Mouse (Mus musculus): ENCODE data around the gene Cd44. TPM values are rescaled to one million over a fixed set of nuclear protein-coding genes. Genes with fewer than 3 reads are reported as not detected.

Gene Cd44
- polyA plus RNA-seq, 1 experiment from 2014 or later, result 19.4 TPM

DNA sequence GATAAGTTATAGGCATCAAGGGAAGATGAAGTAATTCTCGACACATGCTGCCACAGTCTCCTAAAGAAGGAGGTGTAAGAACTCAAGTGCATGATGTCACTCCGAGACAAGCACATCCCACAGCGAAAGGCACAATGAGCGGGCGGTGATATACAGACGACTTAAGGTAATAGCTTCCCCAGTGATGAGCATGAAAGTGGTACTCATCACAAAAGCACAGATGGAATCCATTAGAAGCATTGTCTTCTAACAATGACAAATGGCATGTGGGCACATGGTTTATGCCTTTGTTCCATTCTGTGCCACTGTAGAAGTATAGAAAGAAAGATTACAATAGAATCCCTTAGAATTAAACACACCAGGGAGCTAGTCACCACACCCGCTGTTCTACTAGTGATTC, 63.3 kb downstream of the Cd44 start:
- Histone ChIP-seq H3K9ac (no peak overlapping the region), H3K27ac (no peak overlapping the region), H3K27me3 (replicated peaks) (no peaks in the 10 kb centered on the region), H3K4me2 (no peak overlapping the region), H3K36me3 (no peaks in the 10 kb centered on the region), H3K4me3 (replicated peaks) (no peak overlapping the region), H3K9me3 (no peaks in the 10 kb centered on the region), H3K4me1 (no peaks in the 10 kb centered on the region)
- WGBS, result 89% methylated on average over 7 of the region's 7 CpGs
- ATAC-seq (ENCODE audit: insufficient read depth, low FRiP score, low read depth), result no peak

DNA sequence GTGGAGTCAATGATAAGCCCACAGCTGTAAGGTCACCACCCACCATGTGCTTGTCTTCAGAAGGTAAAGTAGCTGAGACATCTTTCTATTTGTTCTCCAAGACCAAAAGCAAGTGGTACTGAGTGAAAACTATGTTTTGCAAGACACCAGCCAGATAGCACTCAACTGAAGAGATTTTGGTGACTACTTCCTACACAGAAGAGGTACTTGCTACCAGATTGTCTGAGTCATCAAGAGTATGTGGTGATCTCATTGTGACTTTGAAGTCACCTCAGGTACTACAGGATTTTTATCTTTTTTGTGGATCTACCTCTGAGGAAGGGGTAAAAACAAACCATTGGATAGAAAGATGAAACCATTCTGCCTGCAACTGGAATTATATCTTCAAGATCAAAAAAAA, 69.9 kb downstream of the Cd44 start:
- Histone ChIP-seq H3K9ac (no peak overlapping the region), H3K4me1 (no peaks in the 10 kb centered on the region)
- no peak for ATAC-seq (ENCODE audit: insufficient read depth, low FRiP score, low read depth)

DNA sequence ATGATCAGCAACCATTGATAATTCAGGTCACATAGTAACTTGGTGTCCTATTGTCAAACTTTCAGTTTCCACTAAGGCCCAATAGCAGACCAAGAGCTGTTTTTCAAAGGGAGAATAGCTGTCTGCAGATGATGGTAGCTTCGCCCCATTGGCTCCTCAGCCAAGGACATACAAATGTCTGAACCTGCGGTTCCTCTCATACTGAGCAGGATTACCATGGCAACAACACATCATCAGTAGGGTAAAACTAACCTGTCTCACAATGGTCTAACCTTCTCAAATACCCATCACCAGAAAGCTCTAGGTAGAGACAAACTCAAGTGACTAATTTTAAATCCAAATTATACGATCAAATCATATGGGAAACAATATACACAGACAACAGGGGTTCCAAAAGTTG, 72.3 kb downstream of the Cd44 start:
- Histone ChIP-seq H3K36me3 (no peaks in the 10 kb centered on the region), H3K27me3 (replicated peaks) (no peaks in the 10 kb centered on the region), H3K4me2 (no peak overlapping the region), H3K27ac (no peak overlapping the region), H3K9ac (no peak overlapping the region), H3K9me3 (no peaks in the 10 kb centered on the region), H3K4me1 (no peaks in the 10 kb centered on the region), H3K4me3 (replicated peaks) (no peak overlapping the region)
- ATAC-seq (ENCODE audit: insufficient read depth, low FRiP score, low read depth), result peak; percentile 75; the same call in 1 of the 2 replicates
- 90% methylated on average over 3 of the region's 3 CpGs for WGBS

More for the DNA sequence above, 69.9 kb downstream of the Cd44 start:
- Histone ChIP-seq H3K4me3 (replicated peaks) (no peak overlapping the region), H3K4me2 (no peak overlapping the region), H3K36me3 (no peaks in the 10 kb centered on the region), H3K27ac (no peak overlapping the region), H3K9me3 (no peaks in the 10 kb centered on the region), H3K27me3 (replicated peaks) (no peaks in the 10 kb centered on the region)

DNA sequence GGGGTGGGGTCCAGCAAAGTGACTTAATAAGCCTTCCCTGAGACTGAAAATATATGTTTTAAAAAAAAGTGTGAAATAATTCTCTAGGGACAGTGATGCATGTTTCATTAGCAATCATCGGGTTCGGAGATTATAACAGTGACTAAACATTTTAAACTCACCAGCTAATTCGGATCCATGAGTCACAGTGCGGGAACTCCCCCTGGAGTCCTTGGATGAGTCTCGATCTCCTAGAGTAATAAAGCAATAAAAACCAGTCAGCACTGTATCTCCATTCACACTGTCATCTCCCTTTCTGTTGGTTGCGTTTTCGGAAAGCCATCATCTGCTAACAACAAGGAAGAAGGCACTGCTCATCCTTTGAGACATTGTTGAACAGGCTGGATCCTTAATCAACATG, 73.1 kb downstream of the Cd44 start:
- Histone ChIP-seq H3K9ac (no peak overlapping the region), H3K27me3 (replicated peaks) (no peaks in the 10 kb centered on the region), H3K4me2 (no peak overlapping the region), H3K9me3 (no peaks in the 10 kb centered on the region), H3K36me3 (no peaks in the 10 kb centered on the region), H3K4me1 (no peaks in the 10 kb centered on the region), H3K27ac (no peak overlapping the region), H3K4me3 (replicated peaks) (no peak overlapping the region)
- no peak for ATAC-seq (ENCODE audit: insufficient read depth, low FRiP score, low read depth)
- WGBS, result 74% methylated on average over 7 of the region's 7 CpGs

DNA sequence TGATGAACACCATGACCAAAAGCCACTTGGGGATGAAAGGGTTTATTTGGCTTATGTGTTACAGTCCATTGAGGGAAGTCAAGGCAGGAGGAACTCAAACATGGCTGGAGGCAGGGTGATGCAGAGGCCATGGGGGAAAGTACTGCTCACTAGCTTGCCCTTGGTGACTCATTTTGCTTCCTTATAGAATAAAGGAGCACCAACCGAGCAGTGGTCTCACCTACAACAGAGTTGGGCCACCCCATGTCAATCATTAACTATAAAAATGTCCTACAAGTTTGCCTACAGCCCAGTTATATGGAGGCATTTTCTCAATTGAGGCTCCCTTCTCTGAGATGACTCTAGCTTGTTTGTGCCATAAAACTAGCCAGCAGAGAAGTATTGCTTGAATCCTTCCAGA, 73.6 kb downstream of the Cd44 start:
- no peaks in the 10 kb centered on the region for H3K36me3 ChIP-seq
- no peak overlapping the region for H3K4me2 ChIP-seq
- no peak overlapping the region for H3K9ac ChIP-seq
- H3K9me3 ChIP-seq, result no peaks in the 10 kb centered on the region
- H3K4me1 ChIP-seq, result no peaks in the 10 kb centered on the region
- no peak overlapping the region for H3K27ac ChIP-seq
- H3K27me3 ChIP-seq (replicated peaks), result no peaks in the 10 kb centered on the region
- no peak for ATAC-seq (ENCODE audit: insufficient read depth, low FRiP score, low read depth)
- H3K4me3 ChIP-seq (replicated peaks), result no peak overlapping the region
- whole genome bisulfite sequencing, result 52% methylated on average over 1 of the region's 1 CpGs

DNA sequence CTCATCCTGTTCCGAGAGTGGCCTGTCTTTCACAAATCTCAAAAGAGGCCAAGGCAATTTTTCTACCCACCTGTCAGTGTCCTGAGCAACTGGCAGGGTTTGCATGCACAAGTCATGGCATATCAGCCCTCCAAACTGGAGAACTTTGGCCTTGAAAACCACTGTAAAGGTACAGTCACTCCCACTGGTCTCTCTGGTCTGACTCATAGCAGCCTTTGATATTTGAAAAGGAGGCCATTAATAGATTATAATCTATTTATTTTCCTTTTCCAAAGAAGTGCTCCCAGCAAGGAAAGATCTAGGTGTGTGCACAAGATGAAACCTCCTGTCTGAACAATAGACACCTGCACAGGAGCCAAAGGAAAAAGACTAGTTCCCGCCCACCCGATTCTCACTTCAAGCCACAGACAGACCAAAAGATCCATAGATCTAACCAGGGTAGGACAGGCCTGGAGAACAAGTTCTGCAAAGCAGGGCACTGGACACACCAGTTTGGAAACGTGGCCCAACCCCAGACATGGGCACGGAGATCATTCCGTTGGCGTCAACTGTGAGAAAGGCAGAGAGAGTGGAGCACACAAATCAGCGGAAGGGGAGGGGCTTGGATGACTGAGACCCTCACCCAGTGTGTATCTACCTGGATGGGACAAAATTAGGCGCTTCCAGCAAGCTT, 75.4 kb downstream of the Cd44 start:
- no peaks in the 10 kb centered on the region for H3K36me3 ChIP-seq
- no peak overlapping the region for H3K9ac ChIP-seq
- peak overlapping the region; percentile 52 for H3K27ac ChIP-seq

DNA sequence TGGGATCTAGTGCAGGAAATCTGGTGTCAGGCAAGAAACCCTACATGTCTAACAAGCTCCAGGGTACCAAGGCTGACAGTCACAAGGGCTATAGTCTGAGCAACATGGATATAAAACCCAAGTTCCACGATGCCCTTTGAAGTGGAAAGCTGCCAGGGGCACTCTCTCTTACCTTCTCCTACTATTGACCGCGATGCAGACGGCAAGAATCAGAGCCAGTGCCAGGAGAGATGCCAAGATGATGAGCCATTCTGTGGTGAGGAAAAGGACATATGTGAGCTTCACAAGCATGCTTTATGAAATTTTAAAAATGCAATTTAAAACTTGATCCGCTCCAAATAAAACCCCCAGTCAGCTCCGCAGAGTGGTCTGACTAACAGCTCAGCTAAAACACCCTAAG, 79.4 kb downstream of the Cd44 start:
- Histone ChIP-seq H3K4me3 (replicated peaks) (no peak overlapping the region), H3K9ac (no peak overlapping the region), H3K36me3 (no peaks in the 10 kb centered on the region), H3K27ac (no peak overlapping the region), H3K4me2 (no peak overlapping the region), H3K4me1 (no peaks in the 10 kb centered on the region), H3K27me3 (replicated peaks) (no peaks in the 10 kb centered on the region), H3K9me3 (no peaks in the 10 kb centered on the region)
- no peak for ATAC-seq (ENCODE audit: insufficient read depth, low FRiP score, low read depth)
- WGBS, result 94% methylated on average over 6 of the region's 6 CpGs

More for the DNA sequence above, 75.4 kb downstream of the Cd44 start:
- H3K4me1 ChIP-seq, result no peaks in the 10 kb centered on the region
- peak; percentile 83 for ATAC-seq (ENCODE audit: insufficient read depth, low FRiP score, low read depth)
- no peaks in the 10 kb centered on the region for H3K9me3 ChIP-seq
- 78% methylated on average over 9 of the region's 9 CpGs for WGBS
- no peak overlapping the region for H3K4me3 ChIP-seq (replicated peaks)
- H3K27me3 ChIP-seq (replicated peaks), result no peaks in the 10 kb centered on the region
- no peak overlapping the region for H3K4me2 ChIP-seq

DNA sequence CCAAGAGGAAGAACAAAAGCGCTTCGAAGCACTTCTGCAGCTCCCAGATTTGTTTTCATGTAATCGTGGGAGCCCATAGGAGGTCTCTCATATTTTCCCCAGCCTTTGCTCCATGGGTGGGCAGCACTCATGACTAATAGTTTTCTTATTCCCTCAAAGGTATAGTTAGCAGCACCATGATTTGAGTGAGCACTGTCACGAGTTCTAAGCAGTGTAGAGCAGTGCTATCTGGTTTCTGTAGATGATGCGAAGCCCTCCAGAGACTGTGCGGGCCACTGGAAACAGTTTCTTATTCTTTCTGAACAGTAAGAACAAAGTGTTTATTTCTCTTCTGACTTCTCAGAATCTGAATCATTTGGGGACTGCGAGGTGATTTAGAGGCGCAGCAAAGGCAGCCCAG, 80.7 kb downstream of the Cd44 start:
- 71% methylated on average over 8 of the region's 8 CpGs for WGBS

DNA sequence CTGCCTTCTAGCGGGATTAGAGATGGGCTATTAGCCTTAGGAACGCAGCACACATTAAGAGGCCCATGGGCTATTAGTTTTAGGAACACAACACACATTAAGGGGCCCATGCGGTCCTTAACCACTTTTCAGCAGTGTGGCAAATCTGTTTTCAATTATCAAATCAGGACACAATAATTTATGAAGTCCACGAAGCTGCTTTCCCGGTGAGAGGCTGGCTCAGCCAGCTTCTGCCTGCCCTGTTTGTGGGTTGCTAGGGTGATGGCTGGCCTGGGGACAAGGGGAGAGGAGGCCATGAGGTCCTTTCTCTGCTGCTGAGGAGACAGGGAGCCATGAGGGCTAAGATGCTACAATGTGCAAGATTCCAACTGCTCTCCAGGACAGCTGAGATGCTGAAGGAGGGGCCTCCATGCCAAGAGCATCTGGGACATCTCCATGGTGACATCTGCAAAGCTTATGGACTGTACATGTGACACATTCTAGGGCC, 81.2 kb downstream of the Cd44 start:
- WGBS, result 63% methylated on average over 5 of the region's 5 CpGs
- Histone ChIP-seq H3K4me2 (no peak overlapping the region), H3K27me3 (replicated peaks) (no peaks in the 10 kb centered on the region), H3K4me1 (no peaks in the 10 kb centered on the region), H3K36me3 (no peaks in the 10 kb centered on the region), H3K27ac (no peak overlapping the region), H3K4me3 (replicated peaks) (no peak overlapping the region), H3K9ac (no peak overlapping the region), H3K9me3 (no peaks in the 10 kb centered on the region)
- ATAC-seq (ENCODE audit: insufficient read depth, low FRiP score, low read depth), result no peak

More for the DNA sequence above, 80.7 kb downstream of the Cd44 start:
- Histone ChIP-seq H3K4me1 (no peaks in the 10 kb centered on the region), H3K27ac (no peak overlapping the region), H3K36me3 (no peaks in the 10 kb centered on the region), H3K9me3 (no peaks in the 10 kb centered on the region), H3K4me3 (replicated peaks) (no peak overlapping the region), H3K27me3 (replicated peaks) (no peaks in the 10 kb centered on the region), H3K4me2 (no peak overlapping the region), H3K9ac (no peak overlapping the region)
- ATAC-seq (ENCODE audit: insufficient read depth, low FRiP score, low read depth), result no peak

DNA sequence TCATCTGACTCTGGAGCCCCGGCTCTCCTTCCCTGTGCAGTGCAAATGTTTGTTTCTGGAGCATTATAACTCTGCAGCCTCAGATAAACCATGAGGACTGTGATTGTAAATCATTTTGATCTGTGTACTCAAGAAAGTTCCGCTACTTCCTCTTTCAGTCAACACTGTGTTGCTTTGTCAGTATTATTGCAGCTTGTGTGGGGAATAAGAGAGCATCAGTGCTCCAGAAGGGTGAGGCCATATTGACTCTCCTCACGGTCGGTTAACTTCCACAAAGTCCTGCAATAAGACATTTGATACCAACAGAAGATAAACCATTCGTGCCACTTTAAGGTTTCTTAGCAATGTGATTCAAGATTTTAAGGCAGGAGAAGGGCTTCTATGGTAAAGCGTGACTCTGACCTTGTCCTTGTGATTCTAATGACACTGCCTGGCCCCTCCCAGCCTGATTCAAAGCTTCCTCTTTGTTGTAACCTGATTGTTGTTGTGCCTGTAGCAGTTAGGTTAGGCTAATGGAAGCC, 86.1 kb downstream of the Cd44 start:
- peak; percentile 70 for ATAC-seq (ENCODE audit: insufficient read depth, low FRiP score, low read depth)
- no peak overlapping the region for H3K4me3 ChIP-seq (replicated peaks)
- no peaks in the 10 kb centered on the region for H3K36me3 ChIP-seq
- no peak overlapping the region for H3K4me2 ChIP-seq
- 29% methylated on average over 6 of the region's 6 CpGs for WGBS
- no peak overlapping the region for H3K9ac ChIP-seq
- no peaks in the 10 kb centered on the region for H3K27me3 ChIP-seq (replicated peaks)
- H3K9me3 ChIP-seq, result no peaks in the 10 kb centered on the region
- peak overlapping the region; percentile 8; the same call in 1 of the 2 replicates for H3K27ac ChIP-seq
- no peaks in the 10 kb centered on the region; the same call in 1 of the 2 replicates for H3K4me1 ChIP-seq

DNA sequence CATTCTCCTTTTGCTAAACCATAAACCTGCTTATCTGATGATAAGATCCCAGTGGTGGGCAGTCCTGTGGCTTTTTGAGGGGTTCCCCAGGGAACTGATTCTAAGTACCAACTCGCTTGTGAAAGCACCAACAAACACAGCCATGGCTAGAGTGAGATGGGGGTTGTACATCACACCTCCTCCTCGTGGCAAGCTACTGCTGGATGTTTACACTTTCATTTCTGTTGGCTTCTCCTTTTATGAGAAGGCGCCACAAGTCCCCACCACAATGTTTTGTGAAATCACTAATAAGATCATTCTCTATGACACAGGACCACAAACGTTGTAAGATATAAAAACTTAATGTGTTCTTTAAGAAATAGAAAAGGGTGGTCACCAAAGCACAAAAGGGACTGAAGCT, 88.7 kb downstream of the Cd44 start:
- Histone ChIP-seq H3K9ac (no peak overlapping the region), H3K27me3 (replicated peaks) (no peaks in the 10 kb centered on the region), H3K36me3 (no peaks in the 10 kb centered on the region), H3K4me3 (replicated peaks) (no peak overlapping the region), H3K4me2 (no peak overlapping the region), H3K27ac (no peak overlapping the region), H3K9me3 (no peaks in the 10 kb centered on the region), H3K4me1 (peaks cover 2% of the 10 kb centered on the region; the same call in 1 of the 2 replicates)
- WGBS, result 70% methylated on average over 4 of the region's 4 CpGs
- ATAC-seq (ENCODE audit: insufficient read depth, low FRiP score, low read depth), result no peak

DNA sequence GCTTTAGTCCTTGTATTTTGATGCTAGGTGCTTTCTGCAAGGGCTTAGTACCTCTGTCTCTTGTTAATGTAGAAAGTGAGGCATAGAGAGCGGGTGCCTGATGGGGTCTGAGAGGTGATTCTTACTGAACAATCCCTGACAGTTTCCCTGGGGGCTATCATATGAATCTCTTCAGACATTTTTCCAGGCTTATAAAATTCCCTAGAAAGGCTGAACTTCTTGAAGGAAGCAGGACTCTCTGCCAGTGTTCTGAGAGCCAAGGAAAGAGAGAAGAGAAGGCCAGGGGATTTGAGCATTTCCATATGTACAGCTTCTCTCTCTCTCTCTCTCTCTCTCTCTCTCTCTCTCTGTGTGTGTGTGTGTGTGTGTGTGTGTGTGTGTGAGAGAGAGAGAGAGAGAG, 92.0 kb downstream of the Cd44 start:
- Histone ChIP-seq H3K9ac (no peak overlapping the region), H3K4me3 (replicated peaks) (no peak overlapping the region), H3K27ac (no peak overlapping the region), H3K36me3 (no peaks in the 10 kb centered on the region), H3K4me1 (0 out of 2 replicates have a peak, but pooled peaks cover 2% of the 10 kb centered on the region), H3K9me3 (no peaks in the 10 kb centered on the region), H3K4me2 (no peak overlapping the region), H3K27me3 (replicated peaks) (no peaks in the 10 kb centered on the region)
- no peak for ATAC-seq (ENCODE audit: insufficient read depth, low FRiP score, low read depth)
- WGBS, result 81% methylated on average over 1 of the region's 1 CpGs

Data from stomach, embryonic 15.5 days (tissue).